Mouse (Mus musculus) liver, postnatal 0 days (tissue): ENCODE data around the gene Lamtor1.

ENCODE experiments used
- CTCF ChIP-seq: sonication (generic); IDR thresholded peaks from 2 replicates; pipeline ENCODE4 v1.5.1; 2016; ENCODE audit warnings: antibody characterized with exemption, low read depth
- EP300 ChIP-seq: IDR thresholded peaks from 2 replicates; pipeline ENCODE4 v1.6.1; 2016; ENCODE audit warnings: antibody characterized with exemption, low read depth, mild to moderate bottlenecking

DNA sequence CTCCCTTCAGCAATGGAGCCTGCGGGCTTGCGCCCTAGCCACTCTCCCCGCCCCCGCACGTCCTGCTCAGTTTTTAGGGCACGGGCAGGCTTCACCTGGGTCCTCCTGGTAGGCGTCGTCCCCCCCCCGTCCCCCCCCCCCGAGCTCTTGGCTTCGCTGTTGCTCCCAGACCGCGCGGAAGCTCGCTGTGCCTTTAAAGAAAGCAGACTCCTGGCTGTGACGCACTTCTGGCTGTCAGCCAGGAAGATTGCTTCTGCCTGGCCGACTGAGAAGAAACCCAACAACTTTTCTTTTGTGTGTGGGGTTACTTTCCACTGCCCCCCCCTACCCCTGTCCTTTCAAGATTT, 64.7 kb downstream of the Lamtor1 start:
- no peak for TF ChIP-seq CTCF
- no peak for TF ChIP-seq EP300
